Mouse (Mus musculus): ENCODE data around the gene Syn3.

- TF ChIP-seq GATA1 (IDR thresholded peaks at IDR 0.05; ENCODE audit: borderline replicate concordance, low read length) (no peak), FLI1 (IDR thresholded peaks at IDR 0.05; ENCODE audit: low read length) (no peak)
Measured at GRCm38 (mm10) chr10:86446649-86447048, 52.0 kb downstream of the Syn3 start.
